Mouse (Mus musculus): Measurements from ENCODE around the gene Exoc6. TPM values are rescaled to one million over a fixed set of nuclear protein-coding genes. Genes with fewer than 3 reads are reported as not detected.

Gene Exoc6
- total and polyA plus RNA-seq, 3 experiments, result 30.2 to 41.2 TPM; not detected in 1

DNA sequence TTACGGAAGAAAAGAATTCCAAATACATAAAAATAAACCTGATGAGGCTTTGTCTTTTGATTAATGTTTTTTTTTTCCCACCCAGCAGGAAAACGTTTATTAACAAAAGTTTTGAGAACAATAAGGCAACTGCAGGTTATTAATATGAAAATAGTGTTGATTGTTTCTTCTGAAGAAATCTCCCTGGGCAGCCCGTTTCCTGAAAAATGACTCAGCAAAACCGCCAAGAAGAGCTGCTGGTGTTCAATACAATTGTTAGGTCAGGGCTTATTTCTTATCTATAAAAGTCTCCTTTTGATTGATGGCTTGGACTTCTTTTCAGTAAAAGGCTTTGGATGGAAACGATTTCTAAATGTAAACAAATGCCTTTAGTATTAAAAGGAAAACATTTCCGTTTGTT is 21.6 kb upstream of the Exoc6 start:
- H3K27me3 ChIP-seq (ENCODE audit: control insufficient read depth in 1 of 2, insufficient read depth in 2 of 2, low read length in 2 of 2), result no peaks in the 10 kb centered on the region
- H3K9ac ChIP-seq (ENCODE audit: control insufficient read depth, low read depth, low read length, poor library complexity, severe bottlenecking), result peak overlapping the region; percentile 45; the same call in 1 of the 2 replicates
- peak overlapping the region in 1 of 2 experiments; percentile 42; a peak in 2 of 4 replicates for H3K4me3 ChIP-seq (ENCODE audit: control insufficient read depth in 1 of 2, insufficient read depth in 1 of 2, low read depth in 2 of 2, low read length in 2 of 2)
- H3K27ac ChIP-seq (ENCODE audit: control insufficient read depth, low read depth, low read length), result peak overlapping the region; percentile 78
- no peaks in the 10 kb centered on the region for H3K79me2 ChIP-seq (ENCODE audit: control insufficient read depth, insufficient read depth, low read length, poor library complexity)
- H3K4me1 ChIP-seq (ENCODE audit: control insufficient read depth in 1 of 2, insufficient read depth in 2 of 2, low read length in 2 of 2), result peaks cover 9 to 24% of the 10 kb centered on the region in 2 experiments
- no peaks in the 10 kb centered on the region for H3K9me3 ChIP-seq (replicated peaks; ENCODE audit: insufficient read depth, low read length)
- TF ChIP-seq MYC (IDR thresholded peaks at IDR 0.05; ENCODE audit: low read depth, low read length) (no peak), RCOR1 (IDR thresholded peaks at IDR 0.05; ENCODE audit: low read depth, low read length) (peak; percentile 68; the same call in 1 of the 2 replicates), BHLHE40 (IDR thresholded peaks at IDR 0.05; ENCODE audit: borderline replicate concordance, low read depth, low read length) (no peak), GABPA (IDR thresholded peaks at IDR 0.05; ENCODE audit: low read depth, low read length) (peak; percentile 96), EP300 (IDR thresholded peaks at IDR 0.05; ENCODE audit: low read depth in 1 of 2, low read length in 2 of 2) (peak; percentile 86), ZKSCAN1 (IDR thresholded peaks at IDR 0.05; ENCODE audit: low read depth, low read length) (no peak), USF2 (IDR thresholded peaks at IDR 0.05; ENCODE audit: borderline replicate concordance in 1 of 2, insufficient read depth in 1 of 2, low read depth in 1 of 2, low read length in 2 of 2) (no peak), JUND (IDR thresholded peaks at IDR 0.05; ENCODE audit: low read depth, low read length) (no peak), POLR2A (IDR thresholded peaks at IDR 0.05; ENCODE audit: control insufficient read depth in 1 of 2, insufficient read depth in 1 of 2, low read depth in 1 of 2, low read length in 2 of 2, poor library complexity in 1 of 2) (no peak), HCFC1 (IDR thresholded peaks at IDR 0.05; ENCODE audit: low read depth, low read length) (no peak; the same call in 1 of the 2 replicates), SIN3A (IDR thresholded peaks at IDR 0.05; ENCODE audit: low read length) (no peak), SMC3 (IDR thresholded peaks at IDR 0.05; ENCODE audit: low read depth, low read length) (no peak), NRF1 (IDR thresholded peaks at IDR 0.05; ENCODE audit: insufficient read depth, low read depth, low read length, poor library complexity, severe bottlenecking) (no peak), ETS1 (IDR thresholded peaks at IDR 0.05; ENCODE audit: low read depth, low read length) (peak; percentile 76), CHD1 (IDR thresholded peaks at IDR 0.05; ENCODE audit: low read depth, low read length) (no peak), TCF12 (IDR thresholded peaks at IDR 0.05; ENCODE audit: low read depth, low read length) (0 out of 2 replicates have a peak, but pooled peaks have one; percentile 59), ZMIZ1 (IDR thresholded peaks at IDR 0.05; ENCODE audit: low read depth, low read length) (no peak), POLR2AphosphoS2 (IDR thresholded peaks at IDR 0.05; ENCODE audit: low read length) (no peak), MYB (IDR thresholded peaks at IDR 0.05; ENCODE audit: low read depth, low read length) (no peak), POLR2AphosphoS5 (IDR thresholded peaks at IDR 0.05; ENCODE audit: borderline replicate concordance, low read depth, low read length) (no peak), KAT2A (conservative IDR thresholded peaks at IDR 0.05; ENCODE audit: low read depth, low read length) (no peak), ZC3H11A (IDR thresholded peaks at IDR 0.05; ENCODE audit: low read depth, low read length) (no peak), TAL1 (IDR thresholded peaks at IDR 0.05; ENCODE audit: low read length) (peak; percentile 41), USF1 (IDR thresholded peaks at IDR 0.05; ENCODE audit: low read depth, low read length) (no peak), MAX (IDR thresholded peaks at IDR 0.05; ENCODE audit: low read length) (no peak), MAZ (IDR thresholded peaks at IDR 0.05; ENCODE audit: low read depth, low read length) (no peak), RAD21 (IDR thresholded peaks at IDR 0.05; ENCODE audit: low read depth, low read length) (no peak), TBP (IDR thresholded peaks at IDR 0.05; ENCODE audit: low read depth, low read length) (0 out of 2 replicates have a peak, but pooled peaks have one; percentile 60), CHD2 (IDR thresholded peaks at IDR 0.05; ENCODE audit: low read length) (no peak), MAFK (IDR thresholded peaks at IDR 0.05; ENCODE audit: borderline replicate concordance, low read depth, low read length) (peak; percentile 93), ZNF384 (IDR thresholded peaks at IDR 0.05; ENCODE audit: low read depth, low read length) (peak; percentile 66; the same call in 1 of the 2 replicates), UBTF (IDR thresholded peaks at IDR 0.05; ENCODE audit: borderline replicate concordance, insufficient read depth, low read depth, low read length) (no peak), GATA1 (IDR thresholded peaks at IDR 0.05; ENCODE audit: low read depth, low read length) (peak; percentile 78), ELF1 (IDR thresholded peaks at IDR 0.05; ENCODE audit: low read depth, low read length) (no peak), MXI1 (IDR thresholded peaks at IDR 0.05; ENCODE audit: low read depth, low read length) (no peak)
- peak; percentile 75 for DNase-seq (ENCODE audit: low read depth, low spot score)
- peaks cover 0 to 16% of the 10 kb centered on the region in 2 experiments; a peak in 2 of 4 replicates for H3K36me3 ChIP-seq (ENCODE audit: control insufficient read depth in 1 of 2, insufficient read depth in 2 of 2, low read length in 2 of 2)
